Mouse (Mus musculus): ENCODE measurements at regions not wholly inside any gene's neighbourhood (a gene's known extent, or its start where the extent isn't known, plus 50 kb on each side); places are given as distances from the start of the nearest gene placed in this dataset.
A peak's percentile ranks its signal among the peaks of the same experiment; 100 is the strongest.

DNA sequence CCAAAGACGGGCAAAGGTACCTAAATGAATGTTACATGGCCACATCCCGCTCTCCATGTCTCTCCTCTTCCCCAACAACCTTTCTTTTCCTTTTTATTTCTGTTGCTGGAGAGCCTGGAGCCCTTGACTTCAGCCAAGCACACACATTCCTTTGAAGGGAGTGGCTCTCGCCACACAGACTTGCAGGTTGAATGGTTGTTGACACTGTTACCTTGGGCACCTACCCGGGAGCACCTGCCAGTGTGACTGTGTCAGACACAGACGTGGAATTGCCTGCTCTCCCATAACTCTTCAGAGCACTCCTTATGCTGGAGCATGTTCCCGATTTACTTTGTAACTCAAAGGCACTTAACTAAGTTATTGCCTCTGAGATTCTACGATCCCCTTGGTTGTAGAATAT, 240.0 kb upstream of the Nr2f2 start:
- Histone ChIP-seq H3K4me3 (ENCODE audit: low read depth, low read length) (no peak overlapping the region), H3K9ac (ENCODE audit: low read depth, poor library complexity, severe bottlenecking) (no peak overlapping the region)

DNA sequence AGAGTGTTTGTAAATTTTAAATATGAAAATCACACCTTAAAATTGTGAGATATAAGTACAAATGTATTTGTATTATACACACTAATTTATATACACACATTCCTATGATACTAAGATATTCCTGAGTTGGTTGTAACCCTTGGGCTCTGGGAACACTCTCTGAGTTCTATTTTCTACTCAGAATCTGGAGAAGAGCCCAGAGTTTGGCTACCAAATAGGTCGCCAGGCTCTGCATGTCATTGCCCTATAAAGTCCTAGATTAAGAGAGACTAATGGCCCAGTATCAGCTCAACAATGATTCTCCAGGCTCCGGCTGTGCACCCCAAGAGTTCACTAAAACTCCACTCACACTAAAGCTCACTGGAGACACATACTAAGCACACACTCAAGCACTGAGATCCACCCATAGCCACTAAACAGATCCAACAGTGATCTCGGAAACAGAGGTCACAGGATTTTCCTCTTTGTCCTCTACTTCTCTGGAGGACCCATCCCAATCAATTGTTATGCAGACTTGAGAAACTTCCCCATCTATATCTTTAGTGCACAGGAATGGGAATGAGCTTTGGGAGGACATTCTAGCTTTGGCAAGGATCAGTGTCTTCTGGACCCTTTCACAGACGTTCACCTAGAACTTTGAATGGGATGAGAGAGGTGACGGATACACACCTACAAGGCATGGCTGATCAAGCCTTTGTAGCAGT, 238.1 kb upstream of the Nr2f2 start:
- no peaks in the 10 kb centered on the region; the same call in 1 of the 2 replicates for H3K9me3 ChIP-seq (replicated peaks; ENCODE audit: control insufficient read depth, insufficient read depth, low read length, poor library complexity, severe bottlenecking)
- no peaks in the 10 kb centered on the region for H3K36me3 ChIP-seq (ENCODE audit: control insufficient read depth, insufficient read depth, low read length, poor library complexity, severe bottlenecking)
- H3K4me3 ChIP-seq (ENCODE audit: low read depth, low read length), result no peak overlapping the region
- no peaks in the 10 kb centered on the region for H3K4me1 ChIP-seq (ENCODE audit: control insufficient read depth, insufficient read depth, low read length)
- no peaks in the 10 kb centered on the region for H3K27me3 ChIP-seq (ENCODE audit: control insufficient read depth, insufficient read depth, low read length, poor library complexity, severe bottlenecking)
- TF ChIP-seq CTCF (IDR thresholded peaks at IDR 0.05; ENCODE audit: low read depth, low read length) (no peak), EP300 (IDR thresholded peaks at IDR 0.05; ENCODE audit: insufficient read depth, low read depth, low read length) (no peak), POLR2A (IDR thresholded peaks at IDR 0.05; ENCODE audit: insufficient read depth, low read length) (no peak)
- H3K9ac ChIP-seq (ENCODE audit: low read depth, poor library complexity, severe bottlenecking), result no peak overlapping the region
- no peak overlapping the region for H3K27ac ChIP-seq (ENCODE audit: insufficient read depth, low read length)

More for the DNA sequence above, 240.0 kb upstream of the Nr2f2 start:
- Histone ChIP-seq H3K4me1 (ENCODE audit: control insufficient read depth, insufficient read depth, low read length) (no peaks in the 10 kb centered on the region), H3K27ac (ENCODE audit: insufficient read depth, low read length) (no peak overlapping the region), H3K36me3 (ENCODE audit: control insufficient read depth, insufficient read depth, low read length, poor library complexity, severe bottlenecking) (no peaks in the 10 kb centered on the region), H3K27me3 (ENCODE audit: control insufficient read depth, insufficient read depth, low read length, poor library complexity, severe bottlenecking) (no peaks in the 10 kb centered on the region; the same call in 1 of the 2 replicates), H3K9me3 (replicated peaks; ENCODE audit: control insufficient read depth, insufficient read depth, low read length, poor library complexity, severe bottlenecking) (no peaks in the 10 kb centered on the region; the same call in 1 of the 2 replicates)
- no peak for TF ChIP-seq CTCF (IDR thresholded peaks at IDR 0.05; ENCODE audit: low read depth, low read length)
- TF ChIP-seq POLR2A (IDR thresholded peaks at IDR 0.05; ENCODE audit: insufficient read depth, low read length), result no peak
- TF ChIP-seq EP300 (IDR thresholded peaks at IDR 0.05; ENCODE audit: insufficient read depth, low read depth, low read length), result no peak

DNA sequence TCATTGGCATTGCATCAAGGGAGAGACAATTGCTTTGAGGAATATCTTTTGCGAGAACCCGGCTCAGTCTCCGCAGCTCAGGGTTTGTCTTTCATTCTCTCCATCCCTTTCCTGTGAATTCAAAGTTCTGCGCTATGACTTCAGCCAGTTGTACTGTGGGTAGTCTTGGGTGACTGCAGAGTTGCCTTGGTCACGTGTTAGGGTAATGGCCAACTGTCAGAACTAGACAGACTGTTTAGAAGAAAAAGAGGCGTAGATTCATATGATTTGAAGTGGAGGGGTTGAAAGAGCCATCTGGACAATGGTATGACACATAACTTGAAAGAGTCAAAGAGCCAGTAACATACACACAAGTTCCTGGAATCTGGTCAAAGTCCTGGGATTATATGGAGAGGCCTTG, 226.5 kb upstream of the Nr2f2 start:
- no peaks in the 10 kb centered on the region for H3K27me3 ChIP-seq (ENCODE audit: control insufficient read depth, insufficient read depth, low read length, poor library complexity, severe bottlenecking)
- TF ChIP-seq CTCF (IDR thresholded peaks at IDR 0.05; ENCODE audit: low read depth, low read length) (no peak), EP300 (IDR thresholded peaks at IDR 0.05; ENCODE audit: insufficient read depth, low read depth, low read length) (no peak), POLR2A (IDR thresholded peaks at IDR 0.05; ENCODE audit: insufficient read depth, low read length) (no peak)
- H3K9ac ChIP-seq (ENCODE audit: low read depth, poor library complexity, severe bottlenecking), result no peak overlapping the region
- peaks cover 8% of the 10 kb centered on the region for H3K9me3 ChIP-seq (replicated peaks; ENCODE audit: control insufficient read depth, insufficient read depth, low read length, poor library complexity, severe bottlenecking)
- no peaks in the 10 kb centered on the region for H3K4me1 ChIP-seq (ENCODE audit: control insufficient read depth, insufficient read depth, low read length)
- no peak overlapping the region for H3K27ac ChIP-seq (ENCODE audit: insufficient read depth, low read length)
- H3K36me3 ChIP-seq (ENCODE audit: control insufficient read depth, insufficient read depth, low read length, poor library complexity, severe bottlenecking), result no peaks in the 10 kb centered on the region
- no peak overlapping the region for H3K4me3 ChIP-seq (ENCODE audit: low read depth, low read length)

GRCm38 (mm10) chr7:70591361-70592256, 225.1 kb upstream of the Nr2f2 start:
- H3K4me1 ChIP-seq (ENCODE audit: control insufficient read depth, insufficient read depth, low read length), result no peaks in the 10 kb centered on the region
- peaks cover 9% of the 10 kb centered on the region for H3K9me3 ChIP-seq (replicated peaks; ENCODE audit: control insufficient read depth, insufficient read depth, low read length, poor library complexity, severe bottlenecking)
- no peak overlapping the region for H3K27ac ChIP-seq (ENCODE audit: insufficient read depth, low read length)
- H3K36me3 ChIP-seq (ENCODE audit: control insufficient read depth, insufficient read depth, low read length, poor library complexity, severe bottlenecking), result no peaks in the 10 kb centered on the region
- H3K9ac ChIP-seq (ENCODE audit: low read depth, poor library complexity, severe bottlenecking), result no peak overlapping the region
- no peak for TF ChIP-seq POLR2A (IDR thresholded peaks at IDR 0.05; ENCODE audit: insufficient read depth, low read length)
- peak; percentile 58; the same call in 1 of the 2 replicates for TF ChIP-seq EP300 (IDR thresholded peaks at IDR 0.05; ENCODE audit: insufficient read depth, low read depth, low read length)
- no peak overlapping the region for H3K4me3 ChIP-seq (ENCODE audit: low read depth, low read length)
- no peaks in the 10 kb centered on the region for H3K27me3 ChIP-seq (ENCODE audit: control insufficient read depth, insufficient read depth, low read length, poor library complexity, severe bottlenecking)

DNA sequence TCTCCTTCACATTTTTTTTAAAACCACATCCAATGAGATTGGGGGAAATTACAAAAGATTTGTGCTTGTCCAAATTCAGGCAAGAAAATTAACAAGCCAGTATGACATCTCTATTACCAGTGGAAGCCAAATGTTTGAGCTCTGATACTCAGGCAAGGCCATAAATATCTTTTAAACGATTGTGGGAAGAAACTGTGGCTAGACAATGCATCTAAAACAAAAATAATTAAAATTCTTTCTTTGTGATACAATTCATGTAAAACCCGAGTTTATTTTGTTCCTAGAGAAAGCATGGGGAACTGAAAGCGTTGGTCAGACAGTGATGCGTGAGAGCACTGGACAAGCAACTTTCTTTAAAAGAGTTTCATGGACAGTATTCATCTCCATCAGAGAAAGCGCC, 223.2 kb upstream of the Nr2f2 start:
- Histone ChIP-seq H3K4me1 (ENCODE audit: control insufficient read depth, insufficient read depth, low read length) (no peaks in the 10 kb centered on the region), H3K4me3 (ENCODE audit: low read depth, low read length) (no peak overlapping the region), H3K9me3 (replicated peaks; ENCODE audit: control insufficient read depth, insufficient read depth, low read length, poor library complexity, severe bottlenecking) (peaks cover 9% of the 10 kb centered on the region), H3K27me3 (ENCODE audit: control insufficient read depth, insufficient read depth, low read length, poor library complexity, severe bottlenecking) (no peaks in the 10 kb centered on the region), H3K9ac (ENCODE audit: low read depth, poor library complexity, severe bottlenecking) (no peak overlapping the region), H3K36me3 (ENCODE audit: control insufficient read depth, insufficient read depth, low read length, poor library complexity, severe bottlenecking) (no peaks in the 10 kb centered on the region), H3K27ac (ENCODE audit: insufficient read depth, low read length) (no peak overlapping the region)
- TF ChIP-seq EP300 (IDR thresholded peaks at IDR 0.05; ENCODE audit: insufficient read depth, low read depth, low read length), result no peak
- no peak for TF ChIP-seq CTCF (IDR thresholded peaks at IDR 0.05; ENCODE audit: low read depth, low read length)
- TF ChIP-seq POLR2A (IDR thresholded peaks at IDR 0.05; ENCODE audit: insufficient read depth, low read length), result no peak

DNA sequence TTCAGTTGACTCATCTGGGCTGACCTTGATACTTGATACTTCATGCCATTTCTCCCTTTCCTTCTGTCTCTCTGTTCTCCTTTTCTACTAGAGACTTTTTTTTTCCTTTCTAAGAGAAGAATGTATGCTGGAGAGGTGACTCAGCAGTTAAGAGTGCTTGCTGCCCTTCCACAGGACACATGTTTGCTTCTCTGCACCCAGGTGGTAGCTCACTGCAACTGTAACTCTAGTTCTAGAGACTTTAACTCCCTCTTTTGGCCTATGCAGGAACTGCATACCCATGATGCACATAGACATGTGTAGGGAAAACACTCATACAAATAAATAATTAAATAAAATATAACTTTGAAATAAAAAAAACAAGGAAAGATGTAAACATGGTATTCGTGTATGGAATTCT, 221.5 kb upstream of the Nr2f2 start:
- TF ChIP-seq EP300 (IDR thresholded peaks at IDR 0.05; ENCODE audit: insufficient read depth, low read depth, low read length) (no peak), POLR2A (IDR thresholded peaks at IDR 0.05; ENCODE audit: insufficient read depth, low read length) (no peak), CTCF (IDR thresholded peaks at IDR 0.05; ENCODE audit: low read depth, low read length) (no peak)
- no peak overlapping the region for H3K4me3 ChIP-seq (ENCODE audit: low read depth, low read length)
- H3K36me3 ChIP-seq (ENCODE audit: control insufficient read depth, insufficient read depth, low read length, poor library complexity, severe bottlenecking), result no peaks in the 10 kb centered on the region
- H3K4me1 ChIP-seq (ENCODE audit: control insufficient read depth, insufficient read depth, low read length), result no peaks in the 10 kb centered on the region
- peaks cover 9% of the 10 kb centered on the region for H3K9me3 ChIP-seq (replicated peaks; ENCODE audit: control insufficient read depth, insufficient read depth, low read length, poor library complexity, severe bottlenecking)
- no peak overlapping the region for H3K9ac ChIP-seq (ENCODE audit: low read depth, poor library complexity, severe bottlenecking)
- no peak overlapping the region for H3K27ac ChIP-seq (ENCODE audit: insufficient read depth, low read length)
- H3K27me3 ChIP-seq (ENCODE audit: control insufficient read depth, insufficient read depth, low read length, poor library complexity, severe bottlenecking), result no peaks in the 10 kb centered on the region

All from ES-Bruce4 (cell line).